Mouse (Mus musculus): Measurements from ENCODE around the gene Cog1. TPM values are rescaled to one million over a fixed set of nuclear protein-coding genes. Genes with fewer than 3 reads are reported as not detected.

Cog1 gene
- polyA plus RNA-seq, 1 experiment from 2014 or later, result 18.6 TPM

GRCm38 (mm10) chr11:113709272-113709671 lies 60.3 kb downstream of the Cog1 start:
- Histone ChIP-seq H3K9ac (replicated peaks; ENCODE audit: low read depth) (no peak overlapping the region), H3K27ac (ENCODE audit: low read length) (no peak overlapping the region), H3K9me3 (ENCODE audit: low read length) (no peaks in the 10 kb centered on the region), H3K36me3 (ENCODE audit: insufficient read depth, low read length) (no peaks in the 10 kb centered on the region), H3K4me2 (replicated peaks; ENCODE audit: low read depth, low read length) (no peak overlapping the region), H3K4me3 (ENCODE audit: low read depth, low read length) (no peak overlapping the region), H3K27me3 (replicated peaks; ENCODE audit: insufficient read depth, low read length) (no peaks in the 10 kb centered on the region), H3K4me1 (ENCODE audit: insufficient read depth, low read depth, low read length) (peaks cover 8% of the 10 kb centered on the region; the same call in 1 of the 2 replicates)
- ATAC-seq (no peak), DNase-seq (ENCODE audit: low spot score) (no peak)
- TF ChIP-seq EP300 (IDR thresholded peaks at IDR 0.05) (no peak), CTCF (IDR thresholded peaks at IDR 0.05) (no peak)
- 44% methylated on average over 15 of the region's 15 CpGs for WGBS

GRCm38 (mm10) chr11:113709731-113710256 lies 60.8 kb downstream of the Cog1 start, which contains the start of gene Cpsf4l:
Cpsf4l (minus strand) TSS chr11:113710017.
- 15% methylated on average over 11 of the region's 11 CpGs for WGBS
- no peaks in the 10 kb centered on the region for H3K27me3 ChIP-seq (replicated peaks; ENCODE audit: insufficient read depth, low read length)
- peak within 1 kb of the TSS; percentile 24 for H3K9ac ChIP-seq (replicated peaks; ENCODE audit: low read depth)
- no peak within 1 kb of the TSS for H3K4me2 ChIP-seq (replicated peaks; ENCODE audit: low read depth, low read length)
- no peaks in the 10 kb centered on the region for H3K36me3 ChIP-seq (ENCODE audit: insufficient read depth, low read length)
- H3K4me1 ChIP-seq (ENCODE audit: insufficient read depth, low read depth, low read length), result peaks cover 8% of the 10 kb centered on the region; the same call in 1 of the 2 replicates
- H3K9me3 ChIP-seq (ENCODE audit: low read length), result no peaks in the 10 kb centered on the region
- no peak within 1 kb of the TSS for H3K4me3 ChIP-seq (ENCODE audit: low read depth, low read length)
- TF ChIP-seq CTCF (IDR thresholded peaks at IDR 0.05) (no peak), EP300 (IDR thresholded peaks at IDR 0.05) (no peak)
- DNase-seq (ENCODE audit: low spot score) (peak; percentile 49), ATAC-seq (peak; percentile 65)
- peak within 1 kb of the TSS; percentile 70 for H3K27ac ChIP-seq (ENCODE audit: low read length)

- peak; percentile 49 for ATAC-seq
- WGBS, result 8% methylated on average over 10 of the region's 10 CpGs
- no peak overlapping the region for H3K4me2 ChIP-seq (replicated peaks; ENCODE audit: low read depth, low read length)
- H3K9me3 ChIP-seq (ENCODE audit: low read length), result no peaks in the 10 kb centered on the region
- H3K4me3 ChIP-seq (ENCODE audit: low read depth, low read length), result no peak overlapping the region
- H3K9ac ChIP-seq (replicated peaks; ENCODE audit: low read depth), result peak overlapping the region; percentile 24
- DNase-seq (ENCODE audit: low spot score), result peak; percentile 41
- no peak for TF ChIP-seq CTCF (IDR thresholded peaks at IDR 0.05)
- TF ChIP-seq EP300 (IDR thresholded peaks at IDR 0.05), result no peak
- no peaks in the 10 kb centered on the region for H3K27me3 ChIP-seq (replicated peaks; ENCODE audit: insufficient read depth, low read length)
- H3K36me3 ChIP-seq (ENCODE audit: insufficient read depth, low read length), result no peaks in the 10 kb centered on the region
- peak overlapping the region; percentile 70 for H3K27ac ChIP-seq (ENCODE audit: low read length)
- H3K4me1 ChIP-seq (ENCODE audit: insufficient read depth, low read depth, low read length), result peaks cover 8% of the 10 kb centered on the region; the same call in 1 of the 2 replicates
Observed at GRCm38 (mm10) chr11:113710257-113710777, 61.3 kb downstream of the Cog1 start.

- H3K36me3 ChIP-seq (ENCODE audit: insufficient read depth, low read length), result no peaks in the 10 kb centered on the region
- DNase-seq (ENCODE audit: low spot score), result no peak
- H3K4me1 ChIP-seq (ENCODE audit: insufficient read depth, low read depth, low read length), result peaks cover 8% of the 10 kb centered on the region; the same call in 1 of the 2 replicates
- TF ChIP-seq EP300 (IDR thresholded peaks at IDR 0.05) (no peak), CTCF (IDR thresholded peaks at IDR 0.05) (no peak)
- no peak for ATAC-seq
- H3K27me3 ChIP-seq (replicated peaks; ENCODE audit: insufficient read depth, low read length), result no peaks in the 10 kb centered on the region
- H3K4me3 ChIP-seq (ENCODE audit: low read depth, low read length), result no peak overlapping the region
- H3K9me3 ChIP-seq (ENCODE audit: low read length), result no peaks in the 10 kb centered on the region
- H3K27ac ChIP-seq (ENCODE audit: low read length), result peak overlapping the region; percentile 70; the same call in 1 of the 2 replicates
- WGBS, result 89% methylated on average over 1 of the region's 1 CpGs
- 0 out of 2 replicates have a peak overlapping the region, but pooled peaks have one; percentile 24 for H3K9ac ChIP-seq (replicated peaks; ENCODE audit: low read depth)
- H3K4me2 ChIP-seq (replicated peaks; ENCODE audit: low read depth, low read length), result no peak overlapping the region
Observed at GRCm38 (mm10) chr11:113711061-113711460, 62.1 kb downstream of the Cog1 start.

- TF ChIP-seq CTCF (IDR thresholded peaks at IDR 0.05) (peak; percentile 38), EP300 (IDR thresholded peaks at IDR 0.05) (no peak)
- Histone ChIP-seq H3K36me3 (ENCODE audit: insufficient read depth, low read length) (no peaks in the 10 kb centered on the region), H3K27me3 (replicated peaks; ENCODE audit: insufficient read depth, low read length) (no peaks in the 10 kb centered on the region), H3K9me3 (ENCODE audit: low read length) (no peaks in the 10 kb centered on the region), H3K4me3 (ENCODE audit: low read depth, low read length) (no peak overlapping the region), H3K4me1 (ENCODE audit: insufficient read depth, low read depth, low read length) (peaks cover 5% of the 10 kb centered on the region; the same call in 1 of the 2 replicates), H3K4me2 (replicated peaks; ENCODE audit: low read depth, low read length) (no peak overlapping the region), H3K9ac (replicated peaks; ENCODE audit: low read depth) (no peak overlapping the region), H3K27ac (ENCODE audit: low read length) (no peak overlapping the region)
- ATAC-seq (no peak), DNase-seq (ENCODE audit: low spot score) (no peak)
- WGBS, result 65% methylated on average over 7 of the region's 7 CpGs
Observed at GRCm38 (mm10) chr11:113715078-113715674, 66.2 kb downstream of the Cog1 start.

GRCm38 (mm10) chr11:113716132-113716531 lies 67.2 kb downstream of the Cog1 start:
- TF ChIP-seq EP300 (IDR thresholded peaks at IDR 0.05) (no peak), CTCF (IDR thresholded peaks at IDR 0.05) (no peak)

More at GRCm38 (mm10) chr11:113716132-113716531, 67.2 kb downstream of the Cog1 start:
- no peak for DNase-seq (ENCODE audit: low spot score)
- Histone ChIP-seq H3K9me3 (ENCODE audit: low read length) (no peaks in the 10 kb centered on the region), H3K4me2 (replicated peaks; ENCODE audit: low read depth, low read length) (no peak overlapping the region), H3K36me3 (ENCODE audit: insufficient read depth, low read length) (no peaks in the 10 kb centered on the region), H3K4me1 (ENCODE audit: insufficient read depth, low read depth, low read length) (no peaks in the 10 kb centered on the region), H3K27me3 (replicated peaks; ENCODE audit: insufficient read depth, low read length) (no peaks in the 10 kb centered on the region), H3K27ac (ENCODE audit: low read length) (no peak overlapping the region), H3K4me3 (ENCODE audit: low read depth, low read length) (no peak overlapping the region), H3K9ac (replicated peaks; ENCODE audit: low read depth) (no peak overlapping the region)
- 92% methylated on average over 2 of the region's 2 CpGs for WGBS
- no peak for ATAC-seq

Other genes with a start within 250 kb of the Cog1 start
- 3.9 and 4.0 TPM in 2 replicates for gene Sstr2, start 29.8 kb upstream of the Cog1 start, polyA plus RNA-seq (2015; fragmentation: Nextera tagmentation; extraction: Ambion mirVana)
- gene Slc39a11, start 910 bp downstream of the Cog1 start, polyA plus RNA-seq (2015; fragmentation: Nextera tagmentation; extraction: Ambion mirVana), result 14.3 and 15.1 TPM in 2 replicates
- gene Fam104a, start 35.0 kb downstream of the Cog1 start, polyA plus RNA-seq (2015; fragmentation: Nextera tagmentation; extraction: Ambion mirVana), result 41.3 and 44.1 TPM in 2 replicates
- 10.3 and 11.9 TPM in 2 replicates for gene D11Wsu47e, start 35.2 kb downstream of the Cog1 start, polyA plus RNA-seq (2015; fragmentation: Nextera tagmentation; extraction: Ambion mirVana)
- gene Cpsf4l, start 60.8 kb downstream of the Cog1 start, polyA plus RNA-seq (2015; fragmentation: Nextera tagmentation; extraction: Ambion mirVana), result 0.17 and 0.25 TPM in 2 replicates
- 92.8 and 116 TPM in 2 replicates for gene Cdc42ep4, start 102.7 kb downstream of the Cog1 start, polyA plus RNA-seq (2015; fragmentation: Nextera tagmentation; extraction: Ambion mirVana)